Mouse (Mus musculus) MN1 (cell line): ENCODE data around the gene Capzb.

Experiments
- DNase-seq: peaks from one replicate; pipeline ENCODE4 v3.0.0-alpha.2; 2016; ENCODE audit warnings: low spot score

Gene Capzb

DNA sequence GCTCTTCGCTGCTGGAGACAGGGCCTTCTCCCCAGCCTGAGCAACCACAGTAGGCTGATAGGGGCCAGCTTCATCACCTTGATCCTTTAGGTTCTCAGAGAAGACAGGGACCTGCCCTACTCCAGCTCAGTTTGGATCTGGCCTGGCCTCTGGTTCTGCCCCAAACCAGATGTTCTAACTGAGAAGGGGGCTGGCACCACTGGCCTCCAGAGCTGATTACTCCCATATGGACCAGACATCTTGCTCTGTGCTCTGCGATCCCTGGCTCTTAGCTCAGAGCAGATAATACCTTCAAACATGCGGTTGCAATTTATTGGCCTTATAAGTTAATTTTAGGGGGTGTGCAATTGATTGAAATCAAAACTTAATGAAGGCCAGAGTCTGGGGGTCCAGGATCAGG, 74.6 kb downstream of the Capzb start:
- no peak for DNase-seq

GRCm38 (mm10) chr4:139268242-139268641, 75.5 kb downstream of the Capzb start:
- no peak for DNase-seq

GRCm38 (mm10) chr4:139270168-139270567, 77.5 kb downstream of the Capzb start:
- no peak for DNase-seq

- no peak for DNase-seq
Measured at GRCm38 (mm10) chr4:139271562-139271961, 78.9 kb downstream of the Capzb start.

GRCm38 (mm10) chr4:139272951-139273680, 80.4 kb downstream of the Capzb start:
- no peak for DNase-seq

DNA sequence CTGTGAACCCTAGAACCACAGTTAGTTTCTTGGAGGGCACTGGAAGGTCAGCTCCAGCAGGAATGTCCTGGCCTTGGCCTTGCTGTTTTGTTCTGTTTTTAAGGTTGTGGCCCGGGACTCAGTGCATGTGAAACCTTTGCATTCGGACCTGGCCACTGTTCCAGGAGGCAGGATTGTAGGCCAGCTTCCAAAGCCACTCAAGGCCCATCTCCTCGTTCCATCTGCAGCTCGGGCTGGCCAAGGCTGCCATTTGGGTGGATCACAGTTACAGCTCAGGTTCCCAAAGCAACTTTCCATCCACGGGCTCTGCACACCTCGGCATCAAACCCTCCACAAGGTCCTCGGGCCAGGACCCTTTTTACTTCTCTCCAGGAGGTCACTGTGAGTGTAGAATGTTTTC, 81.9 kb downstream of the Capzb start:
- DNase-seq = no peak

DNA sequence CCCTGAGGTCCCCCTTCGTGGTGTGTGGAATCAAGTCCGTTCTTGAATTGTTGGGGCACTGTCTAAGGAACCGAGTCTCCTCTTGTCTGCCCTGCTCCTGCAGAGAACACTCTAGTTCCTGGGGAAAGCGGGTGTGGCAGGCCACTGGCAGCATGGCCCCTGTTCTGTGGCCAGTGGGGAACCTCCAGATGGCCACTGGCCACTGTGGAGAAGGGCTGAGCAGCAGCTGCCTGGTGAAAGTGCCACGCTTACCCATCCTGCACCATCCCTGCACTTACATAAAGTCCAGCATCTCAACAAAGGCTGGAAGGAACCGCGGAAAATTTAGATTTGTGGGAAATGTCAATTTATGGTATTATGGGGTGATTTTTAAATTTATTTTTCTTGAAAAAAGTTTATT, 83.7 kb downstream of the Capzb start:
- DNase-seq = peak; percentile 42

- no peak for DNase-seq
Measured at GRCm38 (mm10) chr4:139280530-139280929, 87.8 kb downstream of the Capzb start.

DNA sequence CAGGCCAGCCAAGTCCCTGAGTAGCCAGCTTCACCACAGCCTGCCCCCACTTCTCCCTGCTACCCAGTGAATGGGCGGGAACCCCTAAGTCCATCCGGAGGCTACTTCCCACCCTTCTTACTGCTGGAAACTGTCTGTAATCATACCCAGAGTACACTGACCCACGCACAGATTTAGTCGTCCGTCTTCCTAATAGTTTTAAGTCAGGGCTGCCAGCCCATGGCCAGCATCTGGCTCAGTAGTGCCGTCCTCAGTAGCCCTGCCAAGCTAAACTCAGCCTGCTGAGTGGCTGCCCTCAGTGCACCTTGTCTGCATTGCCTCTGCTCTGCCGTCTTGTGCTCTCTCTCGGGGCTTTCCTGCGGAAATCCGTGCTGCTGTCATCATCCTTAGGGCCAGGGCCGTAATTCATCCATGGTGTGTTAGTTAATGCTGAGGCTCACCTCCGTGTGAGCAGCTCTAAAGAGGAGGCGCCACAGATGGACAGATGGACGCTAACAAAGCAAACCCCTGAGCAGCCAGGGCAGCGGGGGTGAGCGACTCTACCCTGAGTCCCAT, 89.2 kb downstream of the Capzb start:
- DNase-seq = no peak

- DNase-seq = peak; percentile 75
Measured at GRCm38 (mm10) chr4:139282955-139283417, 90.3 kb downstream of the Capzb start.

GRCm38 (mm10) chr4:139284877-139285276, 92.2 kb downstream of the Capzb start:
- no peak for DNase-seq

GRCm38 (mm10) chr4:139286234-139286633, 93.5 kb downstream of the Capzb start:
- no peak for DNase-seq

- peak; percentile 87 for DNase-seq
Measured at GRCm38 (mm10) chr4:139287122-139287863, 94.6 kb downstream of the Capzb start.

- peak; percentile 82 for DNase-seq
Measured at GRCm38 (mm10) chr4:139289017-139289416, 96.3 kb downstream of the Capzb start.

GRCm38 (mm10) chr4:139291099-139291498, 98.4 kb downstream of the Capzb start:
- no peak for DNase-seq

DNA sequence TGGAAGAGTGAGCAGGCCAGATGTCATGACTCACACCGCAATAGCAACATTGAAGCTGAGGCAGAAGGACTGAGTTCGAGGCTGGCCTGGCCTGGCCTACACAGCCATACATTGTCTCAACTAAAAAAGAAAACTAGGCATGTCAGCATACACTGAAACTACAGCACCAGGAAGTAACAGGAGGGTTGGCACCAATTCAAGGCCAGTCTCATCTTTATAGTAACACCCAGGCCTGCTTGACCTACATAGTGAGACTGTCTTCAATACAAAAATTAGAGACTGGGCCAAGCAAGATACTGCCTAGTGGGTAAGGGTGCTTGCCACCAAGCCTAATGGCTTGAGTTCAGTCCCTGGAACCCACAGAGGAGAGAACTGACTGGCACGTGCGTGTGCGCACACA, 99.3 kb downstream of the Capzb start:
- no peak for DNase-seq

- peak; percentile 68 for DNase-seq
Measured at GRCm38 (mm10) chr4:139297566-139297965, 104.9 kb downstream of the Capzb start.

GRCm38 (mm10) chr4:139298671-139299366, 106.1 kb downstream of the Capzb start:
- no peak for DNase-seq

GRCm38 (mm10) chr4:139301780-139302179, 109.1 kb downstream of the Capzb start:
- DNase-seq = no peak

- no peak for DNase-seq
Measured at GRCm38 (mm10) chr4:139302241-139302640, 109.5 kb downstream of the Capzb start.

DNA sequence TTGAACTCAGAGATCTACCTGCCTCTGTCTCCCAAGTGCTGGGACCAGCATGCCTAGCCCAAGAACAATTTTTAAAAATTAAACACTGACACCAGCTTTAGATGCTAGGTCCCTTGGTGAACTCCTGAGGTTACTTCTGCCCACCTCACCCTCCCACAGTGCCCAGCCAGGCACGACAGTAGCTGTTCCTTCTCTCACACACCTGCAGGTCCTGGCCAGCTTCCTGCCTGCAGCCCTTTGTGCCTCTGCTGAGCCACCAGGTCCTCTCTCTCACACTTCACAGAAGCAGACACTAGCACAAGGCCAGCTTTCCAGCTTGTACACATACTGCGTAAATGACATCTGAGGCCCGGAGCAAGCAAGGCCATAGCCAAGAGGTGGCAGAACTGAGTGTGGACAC, 112.8 kb downstream of the Capzb start:
- no peak for DNase-seq

DNA sequence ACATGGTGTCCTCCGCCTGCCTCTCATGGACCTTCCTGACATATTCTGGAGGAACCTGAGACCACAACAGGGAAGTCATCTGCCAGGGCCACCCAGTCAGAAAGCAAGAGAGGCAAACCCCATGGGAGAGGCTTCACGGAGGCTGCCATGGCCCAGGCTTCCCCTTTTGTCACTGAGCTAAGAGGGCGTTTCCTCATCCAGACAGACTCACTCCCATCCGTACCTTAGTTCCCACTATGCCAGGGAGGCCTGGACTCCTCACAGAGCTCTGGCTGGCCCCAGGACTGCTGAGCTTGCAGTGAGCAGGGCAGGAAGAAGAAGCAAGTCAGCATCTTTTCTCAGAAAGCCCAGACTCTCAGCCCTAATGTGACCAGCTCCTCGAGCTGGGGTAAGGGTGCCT, 115.2 kb downstream of the Capzb start:
- DNase-seq = no peak
